Mouse (Mus musculus) adrenal gland, adult (tissue): ENCODE results near the gene G430095P16Rik.

Experiments
- DNase-seq, 2 experiments: peaks; one replicate each; pipeline ENCODE4 v3.0.0; 2022 to 2023; ENCODE audit warnings: low spot score in 1 of 2; ENCODE audit not compliant: inconsistent age in 2 of 2

G430095P16Rik gene

DNA sequence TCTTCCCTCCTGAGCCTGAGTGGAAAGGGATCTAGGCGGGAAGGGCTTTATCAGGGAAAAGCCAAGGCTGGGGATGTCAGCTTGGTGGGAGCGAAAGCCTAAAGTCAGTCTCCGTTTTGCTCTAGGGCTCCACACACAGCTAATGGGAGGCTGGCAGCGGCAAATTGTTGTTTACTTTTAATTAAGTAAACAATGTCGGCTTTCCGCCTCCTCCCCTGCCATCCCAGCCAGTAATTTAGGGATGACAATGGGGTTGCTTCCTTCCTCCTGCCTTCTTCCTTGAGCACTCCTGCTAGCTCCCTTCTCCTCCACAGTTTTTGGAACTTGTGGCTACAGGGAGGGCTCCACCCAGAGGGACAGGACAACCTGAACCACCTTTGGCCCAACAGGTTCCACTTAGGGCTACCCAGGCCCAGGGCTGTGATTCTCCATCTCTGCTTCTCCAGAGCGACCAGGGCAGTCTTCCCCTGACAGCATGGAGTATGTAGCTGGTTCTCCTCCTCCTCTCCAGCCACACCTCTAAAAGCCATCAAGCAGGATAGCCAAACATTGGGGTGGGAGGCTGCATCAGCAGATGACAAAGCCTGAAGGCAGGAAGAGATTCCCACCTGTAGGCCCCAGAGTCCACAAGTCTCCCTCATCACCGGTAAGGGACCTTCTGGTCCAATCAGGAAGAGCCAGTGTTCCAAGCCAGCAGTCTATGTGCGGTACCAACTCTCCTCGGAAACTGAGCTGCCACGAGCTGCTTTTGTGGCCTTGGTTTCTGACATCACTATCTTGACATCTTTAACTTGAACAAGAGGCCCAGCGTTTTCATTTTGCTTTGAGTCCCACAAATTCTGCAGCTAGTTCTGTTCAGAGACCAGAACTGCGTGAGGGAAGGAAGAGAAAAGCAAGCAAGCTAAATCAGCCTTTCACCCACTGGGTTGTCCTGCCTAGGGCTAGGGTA lies 18.4 kb downstream of the G430095P16Rik start:
- no peak for DNase-seq

- peak in 1 of 2 experiments; percentile 45 for DNase-seq
Measured at GRCm38 (mm10) chr8:84742171-84743053, 19.6 kb downstream of the G430095P16Rik start.

GRCm38 (mm10) chr8:84743054-84743415 lies 20.2 kb downstream of the G430095P16Rik start:
- no peak for DNase-seq

DNA sequence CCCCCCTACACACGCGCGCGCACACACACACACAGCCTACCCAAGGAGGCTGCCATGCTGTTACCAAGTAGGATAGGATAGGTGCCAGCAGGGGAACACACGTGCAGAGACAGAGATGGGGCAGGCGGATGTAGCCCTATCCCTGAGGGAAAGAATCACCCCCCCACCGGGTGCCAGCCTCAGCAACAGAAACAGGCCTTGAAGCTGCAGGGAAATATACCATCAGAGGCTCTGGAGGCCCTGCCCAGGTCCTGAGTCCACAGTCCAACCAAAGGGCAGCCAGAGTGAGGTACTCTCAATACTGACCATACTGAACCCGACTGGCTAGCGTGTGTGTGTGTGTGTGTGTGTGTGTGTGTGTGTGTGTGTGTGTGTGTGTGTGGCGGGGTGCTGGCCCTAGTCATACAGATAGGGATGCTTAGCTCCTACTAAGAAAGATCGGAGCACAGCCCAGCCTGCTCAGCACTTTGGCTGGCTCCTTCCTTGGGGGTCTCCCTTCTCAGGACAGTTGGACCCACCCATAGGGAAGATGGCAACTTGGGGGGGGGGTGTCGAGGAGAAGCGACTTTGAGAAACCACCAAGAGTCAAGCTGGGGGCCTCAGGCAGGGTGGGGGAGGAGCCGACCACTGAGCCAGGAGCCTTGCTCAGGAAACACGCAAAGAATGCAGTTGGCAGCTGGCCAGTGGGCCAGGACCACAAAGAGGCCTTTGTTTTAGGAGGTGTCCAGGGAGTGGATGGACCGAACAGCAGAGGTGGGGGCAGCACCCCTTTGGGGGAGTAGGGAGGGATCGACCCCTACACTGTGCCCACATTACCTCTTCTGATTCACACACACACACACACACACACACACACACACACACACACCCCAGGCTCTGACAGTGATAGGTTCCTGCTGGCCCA lies 21.0 kb downstream of the G430095P16Rik start:
- peak; percentile 47 to 66 for DNase-seq

DNA sequence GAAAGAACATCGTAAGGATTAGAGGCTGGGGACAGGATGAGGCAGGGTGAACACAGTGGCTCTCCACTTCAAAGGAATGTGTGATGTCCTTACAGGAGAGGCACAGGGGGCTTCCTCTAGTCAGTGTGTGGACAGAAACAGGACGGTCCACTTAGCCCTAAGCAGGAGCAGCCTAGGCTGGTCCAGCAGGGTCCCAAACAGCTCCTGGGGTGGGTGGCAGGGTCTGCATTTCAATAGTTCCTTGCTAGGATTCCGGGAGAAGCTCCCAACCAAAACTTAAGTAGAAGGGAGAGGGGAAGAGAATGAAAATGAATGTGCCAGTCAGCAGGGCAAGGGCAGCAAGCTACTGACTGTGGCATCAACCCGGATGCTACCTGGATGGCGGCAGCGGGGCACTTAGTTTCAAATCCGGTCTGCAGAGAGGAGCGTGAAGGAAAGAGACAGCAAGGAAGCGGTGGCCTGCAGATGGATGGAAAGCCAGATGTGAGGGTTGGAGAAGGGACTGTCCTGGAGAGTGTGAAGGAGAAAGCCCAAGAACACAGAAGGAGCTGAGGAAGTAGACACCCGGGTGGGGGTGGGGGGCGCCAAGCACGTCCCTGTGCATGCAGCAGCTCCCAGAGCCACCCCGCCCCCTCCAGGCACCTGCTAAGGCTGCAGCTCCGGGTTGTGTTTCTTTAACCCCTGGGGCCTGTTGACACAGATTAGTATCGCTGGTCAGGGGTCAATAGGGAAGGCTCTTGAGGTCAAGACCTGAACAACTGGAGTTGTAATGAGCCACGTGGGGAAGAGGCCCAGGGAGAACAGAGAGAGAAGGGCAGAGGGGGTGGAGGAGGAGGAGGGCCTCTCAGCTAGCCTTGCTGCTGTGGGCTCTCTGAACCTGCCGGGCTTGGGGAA lies 22.5 kb downstream of the G430095P16Rik start:
- no peak for DNase-seq

DNA sequence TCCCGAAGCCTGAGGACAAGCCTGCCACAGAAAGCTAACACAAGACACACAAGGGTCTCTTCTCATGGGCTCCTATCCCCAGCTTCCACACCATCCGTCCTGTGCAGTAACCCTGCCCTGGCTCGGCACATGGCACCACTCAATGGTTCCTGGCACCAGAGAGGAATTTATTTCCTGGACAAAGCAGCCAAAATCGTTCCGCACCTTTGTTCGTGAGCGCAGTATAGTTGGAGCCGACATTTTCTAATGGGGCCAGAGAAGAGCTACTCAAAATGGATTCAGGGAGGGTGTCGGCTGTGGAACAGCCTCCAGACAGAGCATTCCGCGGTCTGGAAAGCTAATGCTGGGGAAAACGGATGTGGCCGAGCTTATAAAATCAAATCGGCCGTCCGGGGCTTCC lies 26.7 kb downstream of the G430095P16Rik start:
- DNase-seq = no peak

DNA sequence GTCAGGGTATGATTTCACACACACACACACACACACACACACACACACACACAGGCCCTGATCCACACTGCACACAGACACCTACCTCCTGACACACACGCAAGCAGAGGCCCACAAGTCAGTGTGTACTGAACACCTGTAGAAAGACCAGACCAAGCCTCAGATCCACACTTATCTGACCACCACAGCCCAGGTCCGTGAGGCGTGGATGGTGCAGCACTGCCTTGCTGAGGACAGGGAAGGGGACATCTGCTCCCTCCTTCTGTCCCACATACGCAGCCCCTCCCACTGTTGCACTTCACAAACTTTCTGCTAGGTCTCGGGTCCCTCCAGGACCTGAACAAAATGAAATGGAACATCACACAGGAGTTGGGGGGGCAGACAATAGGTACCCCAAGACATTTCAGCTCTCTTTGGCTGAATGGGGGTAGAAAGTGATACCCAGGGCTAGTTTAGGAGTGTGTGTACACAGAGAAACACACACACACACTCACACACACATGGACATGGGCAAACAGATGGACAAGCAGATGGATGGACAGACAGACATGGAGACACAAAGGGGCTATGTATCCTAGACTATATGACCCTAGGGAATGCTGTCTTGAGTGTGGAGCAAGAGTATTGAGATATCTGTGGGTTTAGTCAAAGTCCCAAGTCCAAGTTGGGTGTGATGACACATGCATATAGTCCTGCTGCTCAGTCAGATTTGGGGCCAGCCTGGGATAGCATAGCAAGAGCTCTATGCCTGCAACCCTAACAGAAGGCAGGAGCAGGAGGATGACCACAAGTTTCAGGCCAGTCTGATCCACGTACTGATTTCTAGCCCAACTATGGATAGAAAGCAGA lies 30.2 kb downstream of the G430095P16Rik start:
- DNase-seq = no peak

GRCm38 (mm10) chr8:84757501-84757900 lies 34.7 kb downstream of the G430095P16Rik start:
- no peak for DNase-seq

- no peak for DNase-seq
Measured at GRCm38 (mm10) chr8:84758308-84758707, 35.5 kb downstream of the G430095P16Rik start.

GRCm38 (mm10) chr8:84759126-84759525 lies 36.3 kb downstream of the G430095P16Rik start:
- DNase-seq = peak in 1 of 2 experiments; percentile 63

GRCm38 (mm10) chr8:84759718-84760117 lies 36.9 kb downstream of the G430095P16Rik start:
- DNase-seq = no peak

GRCm38 (mm10) chr8:84760405-84760805 lies 37.6 kb downstream of the G430095P16Rik start:
- no peak for DNase-seq

GRCm38 (mm10) chr8:84760901-84761300 lies 38.1 kb downstream of the G430095P16Rik start:
- no peak for DNase-seq

DNA sequence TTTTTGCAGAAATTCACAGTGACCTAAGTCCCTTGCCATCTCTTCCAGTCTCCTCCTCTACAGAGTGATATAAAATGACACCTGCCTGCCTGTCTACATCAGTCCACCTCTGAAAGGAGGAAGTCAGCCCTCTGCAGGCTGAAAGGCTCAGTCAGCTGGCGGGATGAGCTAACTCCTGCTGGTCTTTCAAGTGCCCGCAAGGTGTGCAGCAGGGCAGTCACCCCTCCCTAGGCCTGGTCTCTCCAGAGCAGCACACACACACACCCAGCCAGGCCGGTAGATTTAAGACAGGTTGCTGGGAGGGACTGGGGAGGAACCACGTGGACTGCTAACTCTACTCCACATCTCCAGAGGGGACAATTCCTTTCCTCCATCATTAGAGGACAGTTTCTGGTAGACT lies 41.3 kb downstream of the G430095P16Rik start:
- no peak for DNase-seq

DNA sequence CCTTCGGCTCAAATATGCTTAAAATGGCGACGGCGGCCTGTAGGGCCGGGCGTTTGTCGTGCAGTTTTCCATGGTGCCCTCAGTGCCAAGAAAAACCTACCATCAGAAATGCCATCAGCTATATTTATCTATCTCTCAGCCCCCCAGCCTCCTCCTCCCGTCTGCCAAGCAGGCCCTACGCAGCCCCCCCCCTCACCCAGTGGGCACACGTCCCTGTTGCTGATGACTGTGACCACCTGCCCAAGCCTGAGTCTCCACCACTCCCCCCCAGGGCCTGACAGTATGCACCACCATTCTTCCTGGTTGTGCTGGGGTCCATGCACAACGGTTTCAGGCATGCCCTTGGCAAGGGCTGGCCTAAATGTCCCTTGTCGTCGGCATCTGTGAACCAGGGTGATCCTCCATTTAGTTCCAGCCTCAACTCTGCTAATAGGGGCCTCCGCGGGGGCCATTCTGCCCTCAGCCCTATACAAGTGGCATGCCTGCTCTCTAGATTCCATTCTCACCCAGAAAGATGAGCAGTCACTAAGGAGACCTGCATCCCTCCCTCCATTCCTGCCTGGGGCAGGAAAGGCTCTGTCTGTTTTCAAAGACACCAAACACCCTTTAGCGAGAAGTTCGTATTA lies 42.2 kb downstream of the G430095P16Rik start:
- DNase-seq = no peak

- no peak for DNase-seq
Measured at GRCm38 (mm10) chr8:84765629-84766028, 42.8 kb downstream of the G430095P16Rik start.

GRCm38 (mm10) chr8:84766422-84766821 lies 43.6 kb downstream of the G430095P16Rik start:
- DNase-seq = no peak

DNA sequence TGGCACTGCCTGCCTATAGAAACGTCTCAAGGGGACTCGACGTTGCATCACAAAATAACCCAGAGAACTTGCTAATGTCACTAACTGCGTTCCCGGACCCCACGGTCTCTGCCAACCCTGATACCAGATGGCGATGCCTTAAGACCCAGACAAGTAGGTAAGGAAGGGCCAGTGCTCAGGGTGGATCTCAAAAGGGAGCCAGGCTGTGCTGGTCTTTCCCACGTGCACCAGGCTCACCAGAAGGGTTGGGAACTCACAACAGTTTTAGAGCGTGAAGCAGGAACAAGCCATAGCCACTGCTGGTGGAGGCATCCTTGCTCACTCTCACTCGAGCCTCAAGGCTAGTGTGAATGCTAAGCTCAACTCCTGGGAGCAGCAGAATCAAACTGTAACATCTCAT lies 44.4 kb downstream of the G430095P16Rik start:
- no peak for DNase-seq
